Mouse (Mus musculus) cerebellum, adult 2 months (tissue): Measurements from ENCODE around the gene Thap4. TPM values are rescaled to one million over a fixed set of nuclear protein-coding genes. Genes with fewer than 3 reads are reported as not detected.

Source experiments
- DNase-seq, 2 experiments: peaks; one replicate each; pipeline ENCODE4 v3.0.0; 2021
- H3K27ac ChIP-seq: fragments of 200-500 bp; 2 replicates; pipeline ENCODE4 v1.5.1; 2012; ENCODE audit warnings: low read length, control low read depth, inconsistent platforms; ENCODE audit not compliant: insufficient read depth
- H3K27me3 ChIP-seq: fragments of 200-500 bp; 2 replicates; pipeline ENCODE4 v1.6.1; 2012; ENCODE audit warnings: inconsistent platforms, mild to moderate bottlenecking, low read length, moderate library complexity; ENCODE audit not compliant: control insufficient read depth, insufficient read depth
- H3K4me1 ChIP-seq: fragments of 200-500 bp; 2 replicates; pipeline ENCODE4 v1.6.1; 2011; ENCODE audit warnings: low read length; ENCODE audit not compliant: control insufficient read depth, insufficient read depth
- H3K4me3 ChIP-seq: fragments of 200-500 bp; replicated peaks from 2 replicates; pipeline ENCODE3; 2011; ENCODE audit warnings: mild to moderate bottlenecking, low read depth, low read length, control low read depth; ENCODE audit not compliant: insufficient read depth
- CTCF ChIP-seq: fragments of 200-500 bp; IDR thresholded peaks from 2 replicates; pipeline ENCODE4 v1.5.1; 2011; ENCODE audit warnings: low read depth, mild to moderate bottlenecking, control low read depth, low read length, moderate library complexity, borderline replicate concordance; ENCODE audit not compliant: insufficient read depth
- POLR2A ChIP-seq: fragments of 200-500 bp; IDR thresholded peaks from 2 replicates; pipeline ENCODE4 v1.6.1; 2011; ENCODE audit warnings: low read length, control low read depth, borderline replicate concordance; ENCODE audit not compliant: insufficient read depth
- WGBS: fragments of 180-500 bp; shearing (Covaris S2); methylation state at CpG from one replicate; pipeline ENCODE4 v1.1.7; 2018; 5-methylcytosine and 5-hydroxymethylcytosine counted together
- polyA plus RNA-seq: library from polyadenylated mRNA; depleted of rRNA; stranded (reverse); fragments of >200 nt; gene quantifications from 2 replicates; pipeline ENCODE4 v1.2.3, GENCODE M21; 2012

Thap4 gene
- polyA plus RNA-seq, 1 experiment, result 41.7 TPM

- WGBS, result 14% methylated on average over 7 of the region's 7 CpGs
- no peak for DNase-seq
- H3K27ac ChIP-seq, result no peak overlapping the region
- H3K4me1 ChIP-seq, result no peaks in the 10 kb centered on the region; the same call in 1 of the 2 replicates
- H3K27me3 ChIP-seq, result no peaks in the 10 kb centered on the region
- peak overlapping the region; percentile 74 for H3K4me3 ChIP-seq
- TF ChIP-seq POLR2A (no peak), CTCF (no peak)
Measured at GRCm38 (mm10) chr1:93755618-93756017, 954 bp upstream of the Thap4 start.

- H3K27ac ChIP-seq, result peak overlapping the region; percentile 54
- DNase-seq, result no peak
- TF ChIP-seq POLR2A (no peak), CTCF (no peak)
- no peaks in the 10 kb centered on the region for H3K27me3 ChIP-seq
- H3K4me3 ChIP-seq, result peak overlapping the region; percentile 74
- H3K4me1 ChIP-seq, result no peaks in the 10 kb centered on the region; the same call in 1 of the 2 replicates
- under 1% methylated on average over 13 of the region's 13 CpGs for WGBS
Measured at GRCm38 (mm10) chr1:93755291-93755610, 587 bp upstream of the Thap4 start.

GRCm38 (mm10) chr1:93753911-93754572 lies 622 bp downstream of the Thap4 start:
- TF ChIP-seq POLR2A, result no peak
- TF ChIP-seq CTCF, result no peak
- Histone ChIP-seq H3K4me3 (peak overlapping the region; percentile 79), H3K4me1 (no peaks in the 10 kb centered on the region; the same call in 1 of the 2 replicates), H3K27ac (no peak overlapping the region; the same call in 1 of the 2 replicates), H3K27me3 (no peaks in the 10 kb centered on the region)
- WGBS, result under 1% methylated on average over 59 of the region's 59 CpGs
- no peak for DNase-seq

GRCm38 (mm10) chr1:93751290-93751689 lies 3.4 kb downstream of the Thap4 start, which contains the start of gene Atg4b:
TSS of gene Atg4b (plus strand) at chr1:93751500.
- H3K27ac ChIP-seq, result no peak within 1 kb of the TSS
- TF ChIP-seq CTCF, result no peak
- no peak for TF ChIP-seq POLR2A
- H3K4me1 ChIP-seq, result no peaks in the 10 kb centered on the region; the same call in 1 of the 2 replicates
- no peak for DNase-seq
- WGBS, result 79% methylated on average over 6 of the region's 6 CpGs
- H3K27me3 ChIP-seq, result no peaks in the 10 kb centered on the region
- H3K4me3 ChIP-seq, result no peak within 1 kb of the TSS

GRCm38 (mm10) chr1:93748539-93748938 lies 6.1 kb downstream of the Thap4 start:
- Histone ChIP-seq H3K27ac (no peak overlapping the region), H3K4me3 (no peak overlapping the region), H3K27me3 (no peaks in the 10 kb centered on the region), H3K4me1 (no peaks in the 10 kb centered on the region; the same call in 1 of the 2 replicates)
- DNase-seq, result no peak
- WGBS, result 97% methylated on average over 1 of the region's 1 CpGs
- TF ChIP-seq CTCF (no peak), POLR2A (no peak)

GRCm38 (mm10) chr1:93746179-93746578 lies 8.5 kb downstream of the Thap4 start:
- no peak for DNase-seq
- H3K4me1 ChIP-seq, result no peaks in the 10 kb centered on the region
- TF ChIP-seq POLR2A (no peak), CTCF (no peak)
- whole genome bisulfite sequencing, result 77% methylated on average over 5 of the region's 5 CpGs
- H3K27ac ChIP-seq, result no peak overlapping the region
- H3K4me3 ChIP-seq, result no peak overlapping the region
- no peaks in the 10 kb centered on the region for H3K27me3 ChIP-seq

- no peak for DNase-seq
- TF ChIP-seq POLR2A (no peak), CTCF (no peak)
- no peak overlapping the region for H3K27ac ChIP-seq
- H3K4me3 ChIP-seq, result no peak overlapping the region
- no peaks in the 10 kb centered on the region for H3K27me3 ChIP-seq
- H3K4me1 ChIP-seq, result no peaks in the 10 kb centered on the region
Measured at GRCm38 (mm10) chr1:93742910-93743309, 11.8 kb downstream of the Thap4 start.

GRCm38 (mm10) chr1:93741987-93742386 lies 12.7 kb downstream of the Thap4 start:
- WGBS, result 87% methylated on average over 4 of the region's 4 CpGs
- no peak for TF ChIP-seq POLR2A
- TF ChIP-seq CTCF, result no peak
- no peak overlapping the region for H3K27ac ChIP-seq
- no peak overlapping the region for H3K4me3 ChIP-seq
- DNase-seq, result no peak
- H3K4me1 ChIP-seq, result no peaks in the 10 kb centered on the region
- no peaks in the 10 kb centered on the region for H3K27me3 ChIP-seq
